Mouse (Mus musculus) intestine, embryonic 15.5 days (tissue): ENCODE data around the gene Nme7. TPM values are rescaled to one million over a fixed set of nuclear protein-coding genes. Genes with fewer than 3 reads are reported as not detected.

Experiments
- ATAC-seq: fragments of 200-750 bp; cut with Nextera tagmentation; 2 replicates; pipeline ENCODE4 v1.8.0; 2017; ENCODE audit warnings: moderate TSS enrichment, moderate library complexity
- H3K27ac ChIP-seq: fragments of 300-500 bp; sonication (generic); 2 replicates; pipeline ENCODE4 v1.5.1; 2015; ENCODE audit warnings: mild to moderate bottlenecking, inconsistent platforms
- H3K27me3 ChIP-seq: fragments of 300-500 bp; sonication (generic); replicated peaks from 2 replicates; pipeline ENCODE4 v1.6.1; 2015; ENCODE audit warnings: inconsistent platforms
- H3K36me3 ChIP-seq: fragments of 300-500 bp; sonication (generic); 2 replicates; pipeline ENCODE4 v1.6.1; 2015; ENCODE audit warnings: inconsistent platforms
- H3K4me1 ChIP-seq: fragments of 300-500 bp; sonication (generic); replicated peaks from 2 replicates; pipeline ENCODE4 v1.6.1; 2015; ENCODE audit warnings: inconsistent platforms
- H3K4me2 ChIP-seq: fragments of 300-500 bp; sonication (generic); replicated peaks from 2 replicates; pipeline ENCODE4 v1.6.1; 2015; ENCODE audit warnings: mild to moderate bottlenecking, inconsistent platforms
- H3K4me3 ChIP-seq: fragments of 300-500 bp; sonication (generic); replicated peaks from 2 replicates; pipeline ENCODE4 v1.5.1; 2015; ENCODE audit warnings: inconsistent platforms
- H3K9ac ChIP-seq: fragments of 300-500 bp; sonication (generic); 2 replicates; pipeline ENCODE4 v1.6.1; 2015; ENCODE audit warnings: inconsistent platforms
- H3K9me3 ChIP-seq: fragments of 300-500 bp; sonication (generic); 2 replicates; pipeline ENCODE4 v1.6.1; 2016; ENCODE audit warnings: inconsistent platforms
- WGBS: fragments of 180-500 bp; shearing (Covaris S2); methylation state at CpG from one replicate; pipeline ENCODE4 v1.1.7; 2015; 5-methylcytosine and 5-hydroxymethylcytosine counted together
- polyA plus RNA-seq: library from polyadenylated mRNA; unstranded; fragments of >200 nt; fragmentation: Nextera tagmentation; extraction: Ambion mirVana; gene quantifications from 2 replicates; pipeline ENCODE4 v1.2.1, GENCODE M21; 2015

The Nme7 gene
- polyA plus RNA-seq, 1 experiment from 2014 or later, result 35.0 TPM

- no peak for ATAC-seq
- Histone ChIP-seq H3K4me2 (peak overlapping the region; percentile 79), H3K4me1 (peaks cover 20% of the 10 kb centered on the region), H3K27ac (peak overlapping the region; percentile 90), H3K27me3 (peaks cover 12% of the 10 kb centered on the region), H3K4me3 (peak overlapping the region; percentile 75), H3K9ac (peak overlapping the region; percentile 82), H3K9me3 (no peaks in the 10 kb centered on the region), H3K36me3 (no peaks in the 10 kb centered on the region; the same call in 1 of the 2 replicates)
- WGBS, result 8% methylated on average over 8 of the region's 8 CpGs
Measured at GRCm38 (mm10) chr1:164456731-164457130, 152.8 kb downstream of the Nme7 start.

- Histone ChIP-seq H3K27me3 (peaks cover 12% of the 10 kb centered on the region), H3K4me1 (peaks cover 18% of the 10 kb centered on the region), H3K27ac (peak overlapping the region; percentile 90), H3K4me3 (peak overlapping the region; percentile 75), H3K9ac (peak overlapping the region; percentile 82), H3K4me2 (peak overlapping the region; percentile 79), H3K36me3 (no peaks in the 10 kb centered on the region; the same call in 1 of the 2 replicates), H3K9me3 (no peaks in the 10 kb centered on the region)
- peak; percentile 66 for ATAC-seq
- WGBS, result under 1% methylated on average over 74 of the region's 76 CpGs
Measured at GRCm38 (mm10) chr1:164457531-164458244, 153.8 kb downstream of the Nme7 start.

- H3K4me2 ChIP-seq, result peak within 1 kb of the TSS; percentile 79
- ATAC-seq, result peak; percentile 89
- WGBS, result under 1% methylated on average over 35 of the region's 35 CpGs
- H3K9ac ChIP-seq, result peak within 1 kb of the TSS; percentile 82
- peaks cover 12% of the 10 kb centered on the region for H3K27me3 ChIP-seq
- H3K27ac ChIP-seq, result peak within 1 kb of the TSS; percentile 90
- peak within 1 kb of the TSS; percentile 75 for H3K4me3 ChIP-seq
- H3K36me3 ChIP-seq, result no peaks in the 10 kb centered on the region
- peaks cover 14% of the 10 kb centered on the region for H3K4me1 ChIP-seq
- H3K9me3 ChIP-seq, result no peaks in the 10 kb centered on the region
Measured at GRCm38 (mm10) chr1:164458245-164458613, 154.3 kb downstream of the Nme7 start, which contains the start of gene Atp1b1. TSS of gene Atp1b1 (minus strand) at chr1:164458355.

- peaks cover 12% of the 10 kb centered on the region for H3K4me1 ChIP-seq
- 2% methylated on average over 22 of the region's 22 CpGs for WGBS
- peak overlapping the region; percentile 79 for H3K4me2 ChIP-seq
- peak; percentile 79 for ATAC-seq
- H3K27ac ChIP-seq, result peak overlapping the region; percentile 90
- H3K9me3 ChIP-seq, result no peaks in the 10 kb centered on the region
- H3K36me3 ChIP-seq, result no peaks in the 10 kb centered on the region
- peaks cover 12% of the 10 kb centered on the region for H3K27me3 ChIP-seq
- H3K9ac ChIP-seq, result peak overlapping the region; percentile 54
- peak overlapping the region; percentile 75 for H3K4me3 ChIP-seq
Measured at GRCm38 (mm10) chr1:164458621-164459051, 154.7 kb downstream of the Nme7 start.

GRCm38 (mm10) chr1:164459127-164459905 lies 155.4 kb downstream of the Nme7 start:
- H3K4me2 ChIP-seq, result peak overlapping the region; percentile 79
- H3K4me1 ChIP-seq, result peaks cover 12% of the 10 kb centered on the region
- peak overlapping the region; percentile 54 for H3K9ac ChIP-seq
- H3K4me3 ChIP-seq, result peak overlapping the region; percentile 75
- ATAC-seq, result no peak
- peak overlapping the region; percentile 90 for H3K27ac ChIP-seq
- no peaks in the 10 kb centered on the region for H3K36me3 ChIP-seq
- peaks cover 12% of the 10 kb centered on the region for H3K27me3 ChIP-seq
- H3K9me3 ChIP-seq, result no peaks in the 10 kb centered on the region
- WGBS, result 49% methylated on average over 12 of the region's 12 CpGs

- peak; percentile 64 for ATAC-seq
Measured at GRCm38 (mm10) chr1:164460921-164461697, 157.2 kb downstream of the Nme7 start.

GRCm38 (mm10) chr1:164461726-164462125 lies 157.8 kb downstream of the Nme7 start:
- no peaks in the 10 kb centered on the region for H3K36me3 ChIP-seq
- 38% methylated on average over 10 of the region's 10 CpGs for WGBS
- peaks cover 12% of the 10 kb centered on the region for H3K4me1 ChIP-seq
- H3K9me3 ChIP-seq, result no peaks in the 10 kb centered on the region
- 0 out of 2 replicates have a peak overlapping the region, but pooled peaks have one; percentile 9 for H3K4me3 ChIP-seq
- peak overlapping the region; percentile 26; the same call in 1 of the 2 replicates for H3K9ac ChIP-seq
- peak overlapping the region; percentile 81 for H3K27ac ChIP-seq
- H3K27me3 ChIP-seq, result peaks cover 6% of the 10 kb centered on the region; the same call in 1 of the 2 replicates
- peak overlapping the region; percentile 46 for H3K4me2 ChIP-seq
- ATAC-seq, result no peak

More at GRCm38 (mm10) chr1:164460921-164461697, 157.2 kb downstream of the Nme7 start:
- H3K4me1 ChIP-seq, result peaks cover 12% of the 10 kb centered on the region
- peaks cover 9% of the 10 kb centered on the region for H3K27me3 ChIP-seq
- WGBS, result 56% methylated on average over 13 of the region's 13 CpGs
- 0 out of 2 replicates have a peak overlapping the region, but pooled peaks have one; percentile 9 for H3K4me3 ChIP-seq
- no peaks in the 10 kb centered on the region for H3K36me3 ChIP-seq
- peak overlapping the region; percentile 26; the same call in 1 of the 2 replicates for H3K9ac ChIP-seq
- H3K27ac ChIP-seq, result peak overlapping the region; percentile 84
- no peaks in the 10 kb centered on the region for H3K9me3 ChIP-seq
- H3K4me2 ChIP-seq, result peak overlapping the region; percentile 79

GRCm38 (mm10) chr1:164467406-164467805 lies 163.5 kb downstream of the Nme7 start:
- H3K9me3 ChIP-seq, result no peaks in the 10 kb centered on the region
- H3K27me3 ChIP-seq, result no peaks in the 10 kb centered on the region
- 91% methylated on average over 10 of the region's 10 CpGs for WGBS
- H3K4me2 ChIP-seq, result no peak overlapping the region
- H3K4me3 ChIP-seq, result no peak overlapping the region
- H3K36me3 ChIP-seq, result no peaks in the 10 kb centered on the region
- no peak for ATAC-seq
- H3K27ac ChIP-seq, result no peak overlapping the region
- H3K4me1 ChIP-seq, result no peaks in the 10 kb centered on the region
- H3K9ac ChIP-seq, result no peak overlapping the region

- H3K27ac ChIP-seq, result no peak overlapping the region
- no peak overlapping the region for H3K9ac ChIP-seq
- H3K4me2 ChIP-seq, result no peak overlapping the region
- WGBS, result 78% methylated on average over 8 of the region's 8 CpGs
- ATAC-seq, result no peak
- H3K27me3 ChIP-seq, result no peaks in the 10 kb centered on the region
- H3K4me3 ChIP-seq, result no peak overlapping the region
- no peaks in the 10 kb centered on the region for H3K36me3 ChIP-seq
- no peaks in the 10 kb centered on the region for H3K4me1 ChIP-seq
- no peaks in the 10 kb centered on the region for H3K9me3 ChIP-seq
Measured at GRCm38 (mm10) chr1:164468329-164468728, 164.4 kb downstream of the Nme7 start.

- Histone ChIP-seq H3K36me3 (no peaks in the 10 kb centered on the region), H3K4me2 (peak overlapping the region; percentile 30; the same call in 1 of the 2 replicates), H3K4me1 (0 out of 2 replicates have a peak, but pooled peaks cover 5% of the 10 kb centered on the region), H3K27me3 (no peaks in the 10 kb centered on the region), H3K27ac (peak overlapping the region; percentile 73), H3K4me3 (no peak overlapping the region), H3K9me3 (no peaks in the 10 kb centered on the region), H3K9ac (no peak overlapping the region)
- peak; percentile 73 for ATAC-seq
- whole genome bisulfite sequencing, result 54% methylated on average over 6 of the region's 6 CpGs
Measured at GRCm38 (mm10) chr1:164470985-164471384, 167.1 kb downstream of the Nme7 start.

- Histone ChIP-seq H3K4me2 (no peak overlapping the region), H3K4me3 (no peak overlapping the region), H3K36me3 (no peaks in the 10 kb centered on the region), H3K4me1 (0 out of 2 replicates have a peak, but pooled peaks cover 5% of the 10 kb centered on the region), H3K9ac (no peak overlapping the region), H3K27ac (no peak overlapping the region), H3K27me3 (no peaks in the 10 kb centered on the region), H3K9me3 (no peaks in the 10 kb centered on the region)
- ATAC-seq, result peak; percentile 46; the same call in 1 of the 2 replicates
- 80% methylated on average over 5 of the region's 5 CpGs for WGBS
Measured at GRCm38 (mm10) chr1:164471632-164472031, 167.7 kb downstream of the Nme7 start.
